Mouse (Mus musculus) gonadal fat pad, adult 2 months (tissue): ENCODE measurements around the gene H2afz. TPM values are rescaled to one million over a fixed set of nuclear protein-coding genes. Genes with fewer than 3 reads are reported as not detected.

ENCODE experiments used
- polyA plus RNA-seq: library from polyadenylated mRNA; depleted of rRNA; stranded (reverse); fragments of >200 nt; gene quantifications from 2 replicates; pipeline ENCODE4 v1.2.3, GENCODE M21; 2012; rRNA removed

H2afz gene
- polyA plus RNA-seq, 1 experiment: 439 TPM

Other genes with a start within 250 kb of the H2afz start
- 83.8 and 121 TPM in 2 replicates for gene Ddit4l, start 242.9 kb upstream of the H2afz start, polyA plus RNA-seq
- gene Gm21962, start 193.0 kb upstream of the H2afz start, polyA plus RNA-seq: not detected in 2 replicates
- gene Dnajb14, start 3.2 kb downstream of the H2afz start, polyA plus RNA-seq: 7.3 and 8.9 TPM in 2 replicates
- 35.3 and 38.3 TPM in 2 replicates for gene Lamtor3, start 54.0 kb downstream of the H2afz start, polyA plus RNA-seq
- gene Dapp1, start 117.1 kb downstream of the H2afz start, polyA plus RNA-seq: 3.1 and 3.3 TPM in 2 replicates
- 0.05 TPM in 2 replicates for gene 1110002E22Rik, start 200.6 kb downstream of the H2afz start, polyA plus RNA-seq
- gene Gm5105, start 202.9 kb downstream of the H2afz start, polyA plus RNA-seq: 0.05 TPM in 1 of 2 replicates, not detected in the other